Mouse (Mus musculus): ENCODE measurements around the gene Cfhr1. TPM values are rescaled to one million over a fixed set of nuclear protein-coding genes. Genes with fewer than 3 reads are reported as not detected.

The Cfhr1 gene
- not detected for polyA plus RNA-seq (2017; shearing (Covaris generic))

DNA sequence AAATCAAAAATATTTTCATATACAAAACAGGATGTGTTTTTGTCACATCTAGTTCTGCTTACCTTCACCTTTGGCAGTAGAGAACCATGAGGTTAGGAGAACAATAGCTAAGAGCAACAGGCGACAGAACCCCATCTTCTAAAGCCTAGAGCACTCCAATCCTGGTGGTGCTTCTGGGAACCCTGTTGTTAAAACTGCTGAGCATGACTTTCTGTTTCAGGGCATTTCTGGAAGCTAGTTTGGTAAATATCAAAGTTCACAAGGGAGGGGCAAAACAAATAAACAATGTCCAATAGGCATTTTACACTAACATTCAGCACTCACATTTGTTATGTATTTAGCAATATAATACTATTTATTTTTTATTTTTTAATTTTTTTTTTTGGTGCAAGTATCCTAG is at the start of gene Cfhr1:
Gene Cfhr1 (minus strand): TSS at position 249 of the 400 bp plus-strand sequence.

DNA sequence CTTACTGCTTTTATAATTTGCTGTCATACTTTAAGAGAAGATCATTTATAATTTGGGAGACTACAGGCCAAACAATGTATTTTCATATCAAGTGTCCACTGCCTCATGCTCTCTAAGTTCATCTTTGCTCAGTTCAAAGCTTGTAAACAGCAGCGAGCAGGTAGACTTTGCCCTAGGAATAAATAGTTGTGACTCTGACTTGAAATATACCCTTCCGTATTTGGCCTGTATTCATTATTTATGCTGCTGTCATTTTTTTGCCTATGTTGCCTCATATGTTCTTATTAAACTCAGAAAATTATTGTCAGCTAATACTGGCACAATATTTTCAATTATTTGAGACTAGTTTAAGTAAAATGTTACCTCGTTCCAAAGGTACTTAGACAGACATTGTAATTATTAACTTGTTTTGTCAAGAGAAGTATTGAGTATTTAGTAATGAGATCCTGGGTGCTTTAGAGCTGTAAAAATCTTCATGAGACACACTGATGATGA is 58.8 kb downstream of the Cfhr1 start, which contains the start of gene F13b:
Gene F13b (plus strand): TSS at position 445 of the 495 bp plus-strand sequence.

Other genes starting within 250 kb of the Cfhr1 start
- not detected for gene Crb1, start 183.2 kb downstream of the Cfhr1 start, polyA plus RNA-seq (2017; shearing (Covaris generic))
- 16.7 TPM for gene Zbtb41, start 138.0 kb downstream of the Cfhr1 start, polyA plus RNA-seq (2017; shearing (Covaris generic))
- 0.82 TPM for gene Aspm, start 105.5 kb downstream of the Cfhr1 start, polyA plus RNA-seq (2017; shearing (Covaris generic))
- not detected for gene F13b, start 58.6 kb downstream of the Cfhr1 start, polyA plus RNA-seq (2017; shearing (Covaris generic))
- gene Gm4788, start 221.0 kb upstream of the Cfhr1 start, polyA plus RNA-seq (2017; shearing (Covaris generic)), result not detected